Mouse (Mus musculus) lung, postnatal 25 days (tissue): ENCODE data around the gene Osgep.
A peak's percentile ranks its signal among the peaks of the same experiment; 100 is the strongest.
"Not testable (repeated sequence)": the region's sequence is repeated elsewhere in the genome, so short reads cannot be mapped to it uniquely, and the experiment has no call there.

ENCODE experiments used
- DNase-seq: peaks from one replicate; pipeline ENCODE4 v3.0.0; 2022; ENCODE audit warnings: low spot score

The Osgep gene

DNA sequence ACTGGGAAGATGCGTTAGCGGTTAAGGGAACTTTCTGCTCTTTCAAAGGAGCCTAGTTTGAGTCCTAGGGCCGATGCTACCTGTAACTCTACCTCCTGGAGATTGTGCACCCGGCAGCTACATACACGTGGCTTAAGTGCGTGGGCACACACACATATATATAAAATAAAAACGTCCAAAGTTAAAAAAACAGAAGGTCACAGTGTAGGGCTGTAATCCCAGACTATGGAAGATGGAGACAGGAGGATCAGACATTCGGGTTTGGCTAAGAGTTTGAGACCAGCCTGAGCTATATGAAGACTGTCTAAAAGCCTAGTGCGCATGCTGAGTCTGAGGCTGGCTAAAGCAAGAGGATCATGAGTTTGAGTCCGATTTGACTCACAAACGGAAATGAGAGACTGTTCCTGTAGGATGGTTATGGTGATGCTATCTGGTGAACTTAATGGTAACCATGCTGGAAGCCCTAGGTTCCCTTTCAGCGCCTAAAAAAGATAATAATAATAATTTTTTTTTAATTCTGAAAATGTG is 6.9 kb upstream of the Osgep start:
- no peak for DNase-seq

GRCm38 (mm10) chr14:50930754-50931492 is 6.2 kb upstream of the Osgep start, which contains the start of the genes Pip4p1 and Pnp:
TSS of gene Pip4p1 (minus strand) at chr14:50930856.
TSS of gene Pnp (plus strand) at chr14:50931082.
- peak; percentile 100 for DNase-seq

DNA sequence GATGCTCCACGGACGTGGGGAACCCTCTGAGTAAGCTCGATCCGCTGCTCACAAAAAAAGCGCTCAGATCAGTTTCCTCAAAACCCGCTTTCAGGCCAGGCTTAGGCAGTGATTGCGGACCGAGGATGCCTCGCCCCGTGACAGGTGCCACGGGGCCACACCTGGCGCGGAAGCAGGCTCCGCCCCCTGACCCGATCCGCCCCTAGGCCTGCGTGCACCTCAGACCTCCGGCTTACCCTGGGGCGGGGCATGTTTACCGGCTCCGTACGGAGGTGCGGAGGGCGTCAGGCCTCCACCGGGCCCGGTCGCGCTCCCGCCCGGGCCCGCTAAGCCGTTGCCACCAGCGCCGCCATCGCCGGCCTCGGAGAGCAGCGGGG is 5.7 kb upstream of the Osgep start:
- peak; percentile 72 for DNase-seq

- peak; percentile 18 for DNase-seq
These were observed 5.3 kb upstream of the Osgep start for GRCm38 (mm10) chr14:50929951-50930350.

DNA sequence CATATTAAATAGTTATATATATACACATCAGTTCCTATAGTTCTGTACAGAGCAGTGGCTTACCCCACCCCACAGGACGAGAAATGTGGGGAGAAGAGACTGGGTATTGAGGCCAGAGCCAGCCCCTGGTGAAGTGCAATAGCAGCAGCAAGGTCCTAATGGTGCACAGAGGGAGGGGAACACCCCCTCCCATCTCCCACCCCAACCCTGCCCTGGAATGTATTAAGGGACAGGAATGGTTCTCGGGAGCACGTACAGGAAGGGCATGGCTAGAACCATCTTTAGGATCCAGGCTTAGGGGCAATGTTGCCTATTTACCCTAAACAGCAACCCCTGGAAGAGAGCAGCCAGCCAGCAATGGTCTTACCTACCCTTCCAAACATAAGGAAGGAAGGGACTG is 2.7 kb upstream of the Osgep start:
- no peak for DNase-seq

GRCm38 (mm10) chr14:50925111-50925920 is 623 bp upstream of the Osgep start:
- no peak for DNase-seq

DNA sequence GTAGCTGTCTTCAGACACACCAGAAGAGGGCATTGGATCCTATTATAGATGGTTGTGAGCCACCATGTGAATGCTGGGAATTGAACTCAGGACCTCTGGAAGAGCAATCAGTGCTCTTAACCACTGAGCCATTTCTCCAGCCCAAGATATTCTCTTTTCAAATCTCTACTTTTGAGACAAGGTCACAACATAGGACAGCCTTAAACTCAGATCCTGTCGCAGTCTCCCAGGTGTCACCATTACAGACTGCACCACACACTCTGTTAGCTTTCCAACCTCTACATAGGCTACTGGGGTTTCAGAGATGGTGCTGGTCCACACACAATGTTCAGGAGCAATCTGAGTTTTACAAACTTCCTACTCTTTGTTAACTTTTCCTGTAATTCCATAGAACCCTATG is 1.3 kb downstream of the Osgep start:
- not testable (repeated sequence) for DNase-seq

- DNase-seq, result no peak
These were observed 13.3 kb downstream of the Osgep start for GRCm38 (mm10) chr14:50911356-50911755.

- DNase-seq, result peak; percentile 35
These were observed 16.6 kb downstream of the Osgep start for GRCm38 (mm10) chr14:50908126-50908525.

- DNase-seq, result not testable (repeated sequence)
These were observed 19.4 kb downstream of the Osgep start for GRCm38 (mm10) chr14:50905327-50905726.

DNA sequence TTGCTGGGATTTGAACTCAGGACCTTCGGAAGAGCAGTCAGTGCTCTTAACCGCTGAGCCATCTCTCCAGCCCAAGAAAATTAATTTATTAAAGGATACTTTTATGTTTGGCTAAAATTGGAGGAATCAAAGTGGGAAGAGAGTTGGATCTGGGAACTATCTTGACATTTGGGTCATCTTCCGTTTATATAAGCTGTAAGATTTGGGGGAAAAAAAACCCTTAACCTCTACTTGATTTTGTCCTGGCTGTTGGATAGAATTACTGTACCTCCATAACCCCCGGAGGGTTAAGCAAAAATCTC is 19.9 kb downstream of the Osgep start:
- DNase-seq, result no peak

GRCm38 (mm10) chr14:50903973-50904827 is 20.5 kb downstream of the Osgep start:
- peak; percentile 36 for DNase-seq

- DNase-seq, result not testable (repeated sequence)
These were observed 26.7 kb downstream of the Osgep start for GRCm38 (mm10) chr14:50897992-50898391.

DNA sequence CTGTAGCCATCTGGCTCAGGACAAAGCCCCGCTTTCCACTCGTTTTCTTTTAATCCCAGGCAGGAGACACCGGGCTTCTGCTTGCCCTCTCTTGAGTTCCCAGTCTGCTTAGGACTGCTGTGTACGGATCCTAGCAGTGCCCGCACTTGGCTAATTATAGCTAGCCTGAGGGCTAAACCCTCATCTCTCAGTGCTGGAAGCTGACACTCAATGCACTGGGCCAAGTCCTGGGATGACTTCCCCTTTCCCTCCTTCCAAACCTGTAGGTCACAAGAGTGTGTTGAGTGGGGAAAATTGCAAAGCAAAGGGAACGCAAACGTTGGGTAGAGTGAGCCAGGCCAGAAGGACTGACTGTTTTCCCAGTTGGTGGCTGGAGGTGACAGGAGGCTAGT is 27.3 kb downstream of the Osgep start, which contains the start of gene Klhl33:
Gene Klhl33 (minus strand): TSS at position 134 of the 392 bp plus-strand sequence.
- DNase-seq, result no peak

- DNase-seq, result no peak
These were observed 27.8 kb downstream of the Osgep start for GRCm38 (mm10) chr14:50896747-50897373.

DNA sequence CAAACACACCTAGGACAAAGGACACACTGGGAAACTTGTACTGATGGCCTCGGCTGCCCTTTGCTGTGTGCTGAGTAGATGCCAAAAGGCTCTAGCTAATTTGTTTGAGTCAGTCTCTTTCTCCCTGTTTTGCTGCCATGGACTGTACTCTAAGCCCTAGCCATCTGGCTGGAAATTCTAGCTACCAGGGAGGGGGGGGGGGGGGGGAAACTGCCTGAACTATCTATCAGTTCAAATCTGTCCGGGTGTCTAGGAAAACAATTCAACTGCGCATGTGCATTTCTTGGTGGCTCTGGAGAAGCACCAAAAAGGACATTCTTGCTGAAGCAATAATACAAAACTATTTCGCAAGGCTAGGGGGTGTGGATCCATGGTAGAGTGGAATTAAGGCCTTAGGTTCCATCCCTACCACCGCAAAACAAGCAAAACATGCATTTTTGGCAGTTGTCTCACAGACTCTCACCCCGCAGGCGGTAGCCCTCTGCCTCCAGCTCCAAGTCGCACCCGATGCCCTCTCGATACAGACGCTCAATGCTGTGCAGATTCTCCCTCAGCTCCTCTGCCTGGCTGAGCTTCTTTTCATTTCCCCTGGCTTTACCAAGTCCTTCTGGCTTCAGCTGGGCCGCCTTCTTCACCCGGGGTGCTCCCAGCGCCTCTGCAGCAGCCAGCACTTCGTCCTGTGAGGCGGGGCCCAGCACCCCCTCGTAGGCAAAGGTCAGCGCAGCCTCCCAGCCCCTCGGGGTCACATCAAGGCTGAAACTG is 28.5 kb downstream of the Osgep start:
- DNase-seq, result peak; percentile 81

- DNase-seq, result no peak
These were observed 29.3 kb downstream of the Osgep start for GRCm38 (mm10) chr14:50895407-50895806.

DNA sequence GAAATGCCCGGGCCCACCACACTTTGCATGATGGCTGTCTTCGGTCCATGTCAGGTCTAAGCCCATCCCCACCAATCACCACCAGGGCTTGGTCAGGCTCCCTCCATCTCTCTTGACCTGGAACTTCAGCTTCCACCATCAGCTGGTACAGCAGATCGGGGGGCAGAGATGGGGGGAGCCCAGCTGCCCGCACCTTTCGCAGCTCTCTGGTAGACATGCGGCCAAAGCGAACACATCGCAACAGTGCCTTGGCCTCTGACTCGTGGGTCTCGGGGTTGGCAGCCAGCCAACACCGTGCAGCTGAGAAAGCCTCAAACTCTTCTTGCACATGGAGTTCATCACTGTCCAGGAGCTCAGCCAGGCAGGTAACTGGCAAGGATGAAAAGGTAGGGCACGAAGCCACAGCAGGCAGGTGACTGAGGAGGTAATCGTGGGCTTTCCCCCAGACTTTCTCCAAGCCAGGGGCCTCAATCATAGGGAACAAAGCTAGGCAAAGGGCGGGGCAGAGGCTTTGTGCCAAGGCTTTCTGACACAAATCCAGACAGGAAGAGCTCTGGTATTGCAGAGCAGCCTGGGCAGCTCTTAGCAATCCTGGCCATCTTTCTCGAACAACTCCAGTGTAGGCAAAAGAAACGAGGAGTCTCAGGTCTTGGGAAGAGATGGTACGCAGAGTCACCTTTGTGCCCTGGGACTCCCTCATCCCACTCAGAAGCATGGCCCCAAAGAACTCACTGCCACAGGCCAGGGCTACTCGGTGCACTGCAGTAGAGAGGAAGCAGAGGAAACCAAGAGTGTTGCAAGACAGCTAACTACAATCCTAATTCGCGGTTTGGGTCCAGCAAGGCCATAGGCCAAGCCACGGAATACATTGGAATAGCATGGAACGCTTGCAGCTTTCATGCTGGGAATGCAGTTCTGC is 31.9 kb downstream of the Osgep start:
- DNase-seq, result peak; percentile 45

DNA sequence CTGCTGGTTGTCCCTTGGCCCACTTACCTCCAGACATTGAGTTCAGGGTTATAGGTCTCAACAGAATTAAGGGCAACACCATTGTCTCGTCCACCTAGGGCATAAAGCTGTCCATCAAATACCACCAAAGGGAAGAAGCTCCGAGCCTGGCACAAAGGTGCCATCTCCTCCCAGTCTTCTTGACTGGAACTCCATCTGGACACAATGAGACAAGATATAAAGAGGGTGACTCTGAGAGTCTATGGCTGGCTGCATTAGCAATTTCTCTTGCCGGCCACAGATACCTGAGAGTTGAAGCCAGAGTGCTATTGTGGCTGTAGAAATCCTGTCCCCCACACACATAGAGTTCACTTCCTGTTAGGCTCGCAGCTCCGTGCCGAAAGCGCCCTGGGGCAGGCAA is 32.6 kb downstream of the Osgep start:
- DNase-seq, result no peak

DNA sequence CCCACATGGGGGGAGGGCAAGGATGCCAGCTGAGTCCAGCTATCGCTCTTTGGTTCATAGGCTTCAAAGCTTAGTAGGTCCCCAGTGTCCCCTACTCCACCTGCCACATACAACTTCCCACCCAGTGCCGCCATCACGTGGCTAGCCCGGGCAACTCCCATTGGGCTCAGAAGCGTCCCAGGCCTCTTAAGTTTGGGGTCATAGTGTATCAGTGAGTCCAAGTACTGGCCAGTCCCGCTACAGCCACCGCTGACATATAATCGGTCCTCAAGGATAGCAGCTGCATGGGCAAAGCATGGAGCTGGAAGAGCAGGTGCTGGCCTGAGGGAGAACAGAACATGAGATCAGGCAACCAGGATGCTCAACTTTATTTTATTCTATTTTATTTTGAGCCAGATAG is 33.1 kb downstream of the Osgep start:
- no peak for DNase-seq
